Mouse (Mus musculus) mouse embryonic stem cell (cell line): ENCODE results near the gene Zfp697.
"Not testable (repeated sequence)": the region's sequence is repeated elsewhere in the genome, so short reads cannot be mapped to it uniquely, and the experiment has no call there.

Experiments used
- in situ Hi-C, 2 experiments: fragments of 300-500 bp; cut with MboI; formaldehyde crosslinking; loops; 1 replicate in 1 of 2; 3 replicates in 1 of 2; pipeline ENCODE4 v1.14.3; 2019 to 2020; ENCODE audit warnings: low sequenced_read_pairs in 2 of 2, low pct_unique_long_range_greater_than_20kb in 1 of 2, mixed read lengths in 1 of 2; ENCODE audit not compliant: unreplicated experiment in 1 of 2

Gene Zfp697

GRCm38 (mm10) chr3:98734340-98734739 is 352.1 kb downstream of the Zfp697 start:
- in situ Hi-C loops, result no loop called here

- in situ Hi-C loops, result not testable (repeated sequence)
These were observed 358.8 kb downstream of the Zfp697 start for GRCm38 (mm10) chr3:98741043-98741442.

GRCm38 (mm10) chr3:98752171-98752570 is 369.9 kb downstream of the Zfp697 start:
- in situ Hi-C loops, result no loop called here

- in situ Hi-C loops, result no loop called here
These were observed 374.6 kb downstream of the Zfp697 start for GRCm38 (mm10) chr3:98756836-98757235.

GRCm38 (mm10) chr3:98764155-98764554 is 381.9 kb downstream of the Zfp697 start:
- in situ Hi-C loops, result no loop called here

- in situ Hi-C loops, result no loop called here
These were observed 398.7 kb downstream of the Zfp697 start for GRCm38 (mm10) chr3:98780921-98781320.

GRCm38 (mm10) chr3:98782181-98782868 is 400.1 kb downstream of the Zfp697 start:
- in situ Hi-C loops, result no loop called here

GRCm38 (mm10) chr3:98786551-98786950 is 404.3 kb downstream of the Zfp697 start:
- in situ Hi-C loops, result no loop called here
